Mouse (Mus musculus) lung, postnatal 10 days (tissue): ENCODE data around the gene Pnma1.

Experiments used
- DNase-seq: peaks from one replicate; pipeline ENCODE4 v3.0.0; 2021

The Pnma1 gene

GRCm38 (mm10) chr12:84100071-84100470 lies 48.2 kb downstream of the Pnma1 start:
- DNase-seq, result no peak

- DNase-seq, result no peak
These were observed 48.7 kb downstream of the Pnma1 start for GRCm38 (mm10) chr12:84099605-84100004.
